Mouse (Mus musculus) cerebral cortex, adult 2 months (tissue): Measurements from ENCODE around the gene Kcnd3.

Experiments
- WGBS: fragments of 180-500 bp; shearing (Covaris S2); methylation state at CpG from one replicate; pipeline ENCODE4 v1.1.7; 2018; 5-methylcytosine and 5-hydroxymethylcytosine counted together

The Kcnd3 gene

DNA sequence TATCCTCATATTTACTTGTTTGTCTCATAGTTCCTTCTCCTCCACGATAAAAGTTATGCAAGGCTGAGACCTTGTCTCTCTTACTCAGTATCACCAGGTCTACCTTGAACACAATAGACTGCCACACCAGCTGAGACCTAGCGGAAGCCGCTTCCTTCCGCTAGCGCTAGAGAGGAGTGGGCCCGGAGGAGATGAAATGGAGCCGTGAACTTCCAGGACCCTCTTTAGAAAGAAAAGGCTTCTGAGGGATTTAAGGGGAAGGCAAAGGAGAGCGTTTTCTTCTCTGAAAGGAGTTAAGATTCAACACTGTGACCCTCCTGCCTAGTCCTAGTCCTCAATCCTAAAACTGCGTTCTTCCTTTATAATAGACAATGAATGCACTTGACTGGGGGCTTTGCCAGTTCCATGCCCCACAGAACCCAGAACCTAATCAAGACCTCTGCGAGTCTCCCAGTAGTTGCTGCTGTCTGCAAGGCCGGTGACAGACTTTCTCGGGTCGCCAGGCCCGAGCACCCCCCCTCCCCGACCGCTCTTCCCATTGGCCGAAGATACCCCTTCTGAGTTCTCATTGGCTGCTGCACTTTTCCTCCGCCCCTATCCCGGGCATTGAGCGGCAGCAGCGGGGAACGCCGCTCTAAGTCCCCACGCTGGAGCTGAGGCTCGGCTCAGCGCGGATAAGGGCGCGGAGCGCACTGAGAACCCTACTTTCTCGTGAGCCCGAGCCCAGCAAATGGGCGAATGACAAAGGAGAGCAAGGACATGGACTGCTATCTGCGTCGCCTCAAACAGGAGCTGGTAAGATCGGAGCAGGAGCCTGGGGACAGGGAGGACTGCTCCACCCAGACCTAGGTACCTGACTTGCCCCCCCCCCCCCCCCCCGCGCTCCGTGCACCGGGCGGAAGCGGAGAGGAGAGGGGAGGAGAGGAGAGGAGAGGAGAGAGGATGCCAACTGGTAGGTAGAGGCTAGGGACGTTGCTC is 252.2 kb downstream of the Kcnd3 start, which contains the start of gene Inka2:
Inka2 (plus strand) TSS at position 569 of the 978 bp plus-strand sequence.
- WGBS: 7% methylated on average over 40 of the region's 43 CpGs

DNA sequence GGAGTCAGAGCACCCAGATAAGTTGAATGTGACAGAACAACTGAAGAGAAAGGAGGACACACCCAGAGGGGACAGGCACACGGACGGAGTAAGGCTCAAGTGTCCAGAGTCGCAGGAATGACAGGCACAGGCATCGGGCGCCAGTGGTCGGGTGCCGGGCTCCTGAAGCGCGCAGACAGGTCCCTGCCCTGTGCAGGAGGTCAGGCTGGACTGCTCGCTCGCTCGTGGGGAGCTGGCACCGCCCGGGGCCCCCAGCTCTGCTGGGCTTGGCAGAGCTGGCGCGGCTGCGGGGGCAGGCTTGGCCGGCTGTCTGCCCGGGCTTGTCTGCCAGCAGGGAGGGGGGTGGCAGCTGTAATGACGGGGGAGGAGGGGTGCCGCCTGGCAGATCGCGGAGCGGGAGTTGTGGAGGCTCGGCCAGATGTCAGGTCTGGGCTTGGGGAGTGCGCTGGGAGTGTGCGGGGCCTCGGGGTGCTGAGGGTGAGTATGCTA is 253.0 kb downstream of the Kcnd3 start:
- WGBS: under 1% methylated on average over 28 of the region's 28 CpGs

DNA sequence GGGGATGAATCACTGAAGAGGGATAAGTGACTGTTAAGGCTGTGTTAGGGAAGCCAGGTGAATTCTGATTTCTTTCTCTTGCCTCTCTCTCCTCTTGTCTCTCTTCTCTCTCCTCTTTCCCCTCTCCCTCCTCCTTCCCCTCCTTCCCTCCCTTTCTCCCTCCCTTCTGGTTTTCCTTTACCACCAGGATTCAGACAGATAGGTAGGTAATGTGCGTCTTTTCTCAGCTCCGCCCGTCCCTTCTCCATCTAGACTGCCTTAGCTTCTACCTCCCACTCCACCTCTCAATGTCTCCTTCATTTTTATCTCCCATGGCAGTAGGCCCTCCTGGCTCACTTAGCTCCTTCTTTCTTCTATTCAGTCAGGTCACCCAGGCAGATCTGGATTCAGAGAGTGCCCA is 253.4 kb downstream of the Kcnd3 start:
- 16% methylated on average over 3 of the region's 3 CpGs for WGBS

DNA sequence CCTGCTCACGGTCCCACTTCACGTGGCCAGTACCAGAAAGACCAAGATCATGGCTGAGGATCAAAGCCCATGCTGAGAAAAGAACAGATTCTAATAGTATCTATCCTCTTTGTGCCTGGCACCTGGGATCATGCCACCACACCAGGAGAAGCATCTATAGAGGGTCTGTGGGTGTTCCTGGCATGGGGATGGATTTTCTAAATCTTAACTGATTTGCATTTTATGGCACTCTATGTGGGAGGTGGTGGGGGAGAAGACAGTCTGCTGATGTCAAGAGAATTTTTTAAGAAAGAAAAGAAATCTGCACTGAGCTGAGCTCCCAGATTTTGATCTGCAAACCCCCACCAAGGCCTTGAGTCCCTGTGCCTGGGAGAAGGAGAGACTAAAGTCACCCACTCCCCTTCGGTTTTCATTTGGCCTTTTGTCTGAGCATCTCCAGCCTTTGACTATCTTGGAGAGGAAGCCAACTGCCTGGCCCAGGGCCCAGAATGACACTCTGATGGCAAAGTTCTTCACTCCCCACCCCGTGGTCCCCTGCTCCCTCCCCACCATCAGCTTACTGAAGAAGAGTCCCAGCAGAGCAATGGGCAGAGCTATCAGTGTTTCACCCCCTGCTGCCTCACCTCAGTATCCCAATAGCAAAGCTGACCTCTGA is 254.4 kb downstream of the Kcnd3 start:
- 13% methylated on average over 4 of the region's 4 CpGs for WGBS

DNA sequence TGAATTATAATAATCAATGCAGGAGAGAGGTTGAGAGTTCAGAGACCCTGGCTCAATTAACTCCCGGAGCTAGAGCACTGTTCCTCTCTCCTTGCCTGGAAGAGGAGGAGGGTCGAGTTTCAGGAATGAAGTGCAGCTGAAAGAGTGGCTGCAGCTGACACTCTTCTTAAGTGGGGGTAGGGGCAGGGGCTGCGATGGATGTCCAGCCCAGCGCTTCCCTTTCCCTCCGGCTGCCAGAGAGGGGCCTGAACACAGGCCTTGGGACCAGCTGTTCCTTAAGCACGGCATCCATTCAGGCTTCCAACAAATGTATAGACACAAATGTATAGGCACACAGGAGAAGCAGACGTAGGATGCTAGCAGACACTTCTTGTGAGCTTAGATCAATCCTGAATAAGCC is 255.5 kb downstream of the Kcnd3 start:
- 42% methylated on average over 7 of the region's 7 CpGs for WGBS

DNA sequence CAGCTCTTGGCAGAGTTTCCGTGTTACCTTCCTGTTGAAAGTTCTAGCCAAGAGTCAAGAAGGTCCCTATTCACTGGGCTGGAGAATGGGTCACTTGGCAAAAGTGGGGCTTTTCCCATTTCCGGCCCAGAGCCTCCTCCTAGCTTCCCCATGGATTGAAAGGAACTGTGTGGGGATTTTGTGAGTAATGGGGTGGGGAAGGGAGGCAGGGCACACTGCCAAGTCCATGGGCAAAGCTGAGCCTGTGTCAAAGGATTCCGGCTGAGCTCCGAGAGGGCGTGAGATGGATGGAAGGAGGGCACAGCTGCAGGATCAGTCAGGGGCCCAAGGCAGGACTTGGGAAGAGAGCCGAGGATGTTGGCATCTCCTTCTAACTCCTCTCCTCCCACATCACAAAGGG is 258.1 kb downstream of the Kcnd3 start:
- 29% methylated on average over 6 of the region's 6 CpGs for WGBS

DNA sequence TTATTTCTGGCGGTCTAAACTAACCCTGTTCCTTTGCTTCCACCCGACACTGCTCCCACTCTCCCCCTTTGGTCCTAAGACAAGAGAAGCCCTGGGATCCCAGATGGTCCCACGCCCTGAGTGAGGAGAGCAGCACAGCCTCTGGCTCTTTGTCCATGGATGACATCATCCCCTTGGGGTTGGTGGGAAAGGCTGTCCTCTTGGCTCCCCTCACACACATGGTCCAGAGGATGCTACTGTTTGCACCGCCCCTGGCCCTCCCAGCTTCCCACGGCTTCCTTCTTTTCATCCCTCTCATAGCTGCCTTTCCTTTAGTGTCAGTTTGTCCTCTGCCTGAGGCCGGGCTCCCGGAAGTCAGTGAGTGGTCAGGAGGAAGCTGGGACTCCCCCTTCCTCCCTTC is 259.6 kb downstream of the Kcnd3 start:
- 39% methylated on average over 7 of the region's 7 CpGs for WGBS

DNA sequence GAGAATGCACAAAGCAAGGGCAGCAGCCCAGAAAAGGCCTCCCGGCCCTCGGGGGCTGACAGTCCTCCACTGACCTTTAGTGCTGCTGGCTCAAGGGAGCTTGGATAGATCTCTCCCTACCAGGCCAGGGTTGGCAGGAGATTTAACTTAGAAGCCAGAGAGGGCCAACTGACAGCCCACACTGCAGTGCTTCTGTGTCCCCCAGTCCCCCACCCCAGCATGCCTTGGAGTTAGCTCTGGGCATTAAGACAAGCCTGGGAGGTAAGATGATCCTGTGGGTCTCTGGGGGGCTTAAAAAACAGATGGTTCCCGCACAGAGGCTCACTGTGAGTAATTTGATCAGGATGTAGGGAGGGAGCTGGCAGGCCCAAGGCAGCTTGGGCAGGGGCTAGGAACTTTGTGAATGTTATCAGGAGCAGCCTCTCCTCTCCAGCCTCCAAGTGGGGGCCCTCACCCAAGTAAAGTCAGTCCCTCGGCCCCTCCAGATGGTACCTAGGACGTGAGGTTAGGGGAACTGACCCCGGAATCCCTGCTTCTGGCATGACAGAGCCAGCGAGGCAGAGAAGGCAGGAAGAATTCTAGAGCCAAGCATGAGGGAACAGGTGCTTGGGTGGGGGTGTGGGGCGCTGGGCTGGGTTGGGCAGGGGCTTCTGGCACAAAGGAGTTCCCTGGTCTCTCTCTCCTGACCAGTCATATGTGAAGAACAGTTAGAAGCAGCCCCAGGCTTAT is 262.1 kb downstream of the Kcnd3 start:
- 28% methylated on average over 8 of the region's 8 CpGs for WGBS

DNA sequence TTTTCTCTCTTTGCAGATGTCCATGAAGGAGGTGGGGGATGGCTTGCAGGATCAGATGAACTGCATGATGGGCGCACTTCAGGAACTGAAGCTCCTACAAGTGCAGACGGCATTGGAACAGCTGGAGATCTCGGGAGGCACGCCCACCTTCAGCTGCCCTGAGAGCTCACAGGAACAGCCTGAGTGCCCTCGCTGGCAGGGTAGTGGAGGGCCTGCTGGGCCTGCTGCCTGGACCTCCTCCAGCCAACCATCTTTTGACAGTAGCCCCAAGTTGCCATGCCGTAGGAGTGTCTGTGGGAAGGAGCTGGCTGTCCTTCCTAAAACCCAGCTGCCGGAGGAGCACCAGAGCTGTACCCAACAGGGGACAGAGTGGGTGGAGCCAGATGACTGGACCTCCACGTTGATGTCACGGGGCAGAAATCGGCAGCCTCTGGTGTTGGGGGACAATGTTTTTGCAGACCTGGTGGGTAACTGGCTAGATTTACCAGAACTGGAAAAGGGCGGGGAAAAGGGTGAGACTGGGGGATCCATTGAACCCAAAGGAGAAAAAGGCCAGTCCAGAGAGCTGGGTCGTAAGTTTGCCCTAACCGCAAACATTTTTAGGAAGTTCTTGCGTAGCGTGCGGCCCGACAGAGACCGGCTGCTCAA is 264.3 kb downstream of the Kcnd3 start:
- 55% methylated on average over 18 of the region's 18 CpGs for WGBS

DNA sequence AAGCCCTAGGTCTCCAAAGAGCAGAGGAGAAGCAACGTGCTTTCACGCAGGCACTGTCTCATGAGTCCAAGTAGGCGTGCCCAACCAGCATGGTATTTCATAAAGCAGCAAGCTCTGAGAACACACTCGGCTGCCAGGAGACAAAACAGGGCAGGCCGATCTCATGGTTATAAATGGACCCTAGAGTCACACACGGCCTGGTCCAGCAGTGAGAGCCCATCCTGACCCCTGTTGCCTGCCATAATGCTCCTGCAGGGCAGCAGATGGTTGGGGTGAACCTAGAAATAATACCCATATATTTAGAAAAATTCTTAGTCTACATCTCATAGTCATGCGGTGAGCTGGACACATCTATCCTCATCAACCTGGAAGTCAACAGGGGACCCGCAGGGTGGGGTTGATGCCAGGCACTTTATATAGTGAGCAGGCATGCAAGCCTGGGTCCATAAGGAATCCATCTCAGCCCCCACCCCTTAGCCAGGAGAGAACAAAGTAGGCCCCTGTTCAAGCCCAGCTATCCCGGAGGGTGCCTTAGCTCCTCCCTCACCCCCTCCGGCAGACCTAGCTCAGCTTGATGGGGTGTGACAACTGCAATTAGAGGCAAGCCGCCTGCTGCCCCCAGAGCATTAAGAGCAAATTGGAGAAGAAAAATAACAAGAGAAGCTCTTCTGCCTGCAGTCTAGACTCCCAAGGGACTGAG is 265.9 kb downstream of the Kcnd3 start:
- WGBS: 41% methylated on average over 11 of the region's 11 CpGs

DNA sequence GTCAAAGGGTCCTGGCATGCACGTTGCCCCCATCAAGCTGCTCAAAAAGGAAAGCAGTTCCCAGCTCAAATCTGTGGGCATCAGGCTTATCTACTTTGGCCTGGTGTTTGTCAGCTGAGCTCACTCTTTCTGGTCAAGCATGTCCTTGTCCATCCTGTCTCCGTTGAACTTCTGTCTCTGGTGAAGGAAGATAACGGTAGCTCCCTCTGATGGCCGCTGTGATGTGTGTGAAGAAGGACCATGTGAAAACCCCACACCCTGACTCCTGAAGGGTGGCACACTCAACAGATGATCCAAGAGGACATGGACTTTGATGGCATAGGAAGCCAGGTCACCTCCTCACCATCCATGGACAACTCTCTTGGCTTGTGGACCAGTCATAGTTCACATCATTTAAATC is 266.6 kb downstream of the Kcnd3 start:
- whole genome bisulfite sequencing: 49% methylated on average over 4 of the region's 4 CpGs

DNA sequence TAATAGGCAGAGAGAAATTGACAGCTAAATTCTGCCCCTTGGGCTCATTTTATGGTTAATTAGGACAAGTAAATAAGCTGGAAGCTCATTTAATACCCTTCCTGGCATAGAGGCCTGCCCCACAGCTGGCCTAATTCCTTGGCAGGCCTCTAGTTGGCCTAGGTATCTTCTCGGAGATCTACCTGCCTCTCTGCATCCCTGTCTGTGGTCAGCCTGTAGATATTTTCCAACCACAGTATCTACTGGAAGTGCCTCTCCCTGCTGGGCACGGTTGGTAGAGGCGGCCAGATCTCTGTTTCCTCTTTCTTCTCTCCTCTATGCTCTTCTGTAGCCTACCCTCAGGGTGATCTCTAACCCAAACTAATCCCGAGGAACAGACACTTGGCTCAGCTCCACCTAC is 267.8 kb downstream of the Kcnd3 start:
- WGBS: 45% methylated on average over 4 of the region's 4 CpGs

DNA sequence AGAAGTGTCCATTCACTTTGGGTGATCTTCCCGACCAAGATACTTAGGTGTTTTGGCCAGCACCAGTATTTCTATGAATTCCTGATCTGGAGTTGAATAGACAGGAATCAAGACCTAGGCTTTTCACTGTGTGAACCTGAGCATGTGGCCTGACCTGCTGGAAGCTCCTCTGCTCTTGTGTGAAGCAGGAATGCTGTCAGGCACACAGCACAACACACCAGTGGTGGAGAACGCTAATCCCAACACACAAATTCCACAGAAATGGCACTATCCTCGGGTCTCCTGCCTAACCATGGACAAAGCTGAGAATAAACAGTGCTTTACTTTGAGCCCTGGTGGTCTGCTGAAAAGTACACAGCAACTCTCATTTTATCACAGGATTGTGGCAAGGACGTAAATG is 268.4 kb downstream of the Kcnd3 start:
- WGBS: 49% methylated on average over 4 of the region's 4 CpGs

DNA sequence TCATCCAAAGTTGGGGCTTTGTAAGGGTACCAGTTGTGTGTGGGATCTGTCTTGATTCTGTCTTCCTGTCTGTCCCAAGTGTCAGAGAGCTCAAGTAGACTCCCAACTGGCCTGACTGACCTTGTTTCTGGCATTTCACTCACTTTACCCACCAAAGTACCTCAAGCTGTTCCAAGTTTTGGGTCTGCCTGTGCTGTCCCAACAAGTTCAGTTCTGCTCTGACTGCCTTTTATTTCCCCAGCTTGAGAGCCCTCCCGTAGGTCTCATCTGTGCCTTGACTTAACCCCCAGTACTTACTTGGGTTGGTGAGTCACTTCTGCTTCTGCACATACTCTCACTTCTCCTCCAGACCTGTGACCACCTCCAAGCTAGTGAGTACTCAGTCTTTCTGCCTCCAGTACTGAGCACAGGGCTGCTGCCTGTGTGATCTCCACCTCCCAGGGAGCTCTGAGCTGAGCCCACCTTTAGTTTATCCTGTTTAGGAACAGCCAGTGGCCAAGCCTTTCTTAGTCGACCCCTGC is 269.6 kb downstream of the Kcnd3 start:
- 48% methylated on average over 2 of the region's 2 CpGs for WGBS

DNA sequence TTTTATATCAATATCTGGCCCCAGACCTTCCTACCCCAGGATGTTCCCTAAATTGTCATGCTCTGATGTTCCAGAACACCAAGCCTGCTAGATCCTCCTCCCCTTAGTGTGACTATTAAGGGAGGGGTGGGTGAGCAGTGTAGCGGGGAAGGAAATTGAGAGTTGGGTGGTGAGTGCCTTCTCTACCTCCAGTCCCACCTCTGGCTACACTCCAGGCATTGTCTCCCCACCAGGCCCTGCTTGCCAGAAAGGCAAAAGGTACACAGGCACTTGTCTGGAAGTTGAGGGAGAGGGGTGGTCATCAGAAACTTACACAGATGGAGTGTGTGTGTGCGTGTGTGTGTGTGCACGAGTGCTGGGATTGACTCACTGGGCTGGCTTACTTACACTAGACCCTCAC is 270.4 kb downstream of the Kcnd3 start:
- 61% methylated on average over 3 of the region's 3 CpGs for WGBS
